Mouse (Mus musculus): ENCODE results near the gene Ndufaf8. TPM values are rescaled to one million over a fixed set of nuclear protein-coding genes. Genes with fewer than 3 reads are reported as not detected.

The Ndufaf8 gene
- total RNA-seq (2021), result 10 to 100 TPM; 41.5 to 43.4 TPM
- long read RNA-seq, experiment 1, transcript Ndufaf8-203 (2 exons, 401 nt), result minor isoform, 5 of 17 reads
- long read RNA-seq, experiment 1, transcript Ndufaf8-201 (3 exons, 781 nt), result major isoform, 10 of 17 reads
- long read RNA-seq, experiment 1, partial matches to known transcripts, result 0 of 17 reads
- long read RNA-seq, experiment 1, other reads (novel, unspliced or antisense), result 2 of 17 reads
- long read RNA-seq, experiment 2, transcript Ndufaf8-203 (2 exons, 401 nt), result minor isoform, 5 of 37 reads
- long read RNA-seq, experiment 2, transcript Ndufaf8-201 (3 exons, 781 nt), result major isoform, 29 of 37 reads
- long read RNA-seq, experiment 2, partial matches to known transcripts, result 0 of 37 reads
- long read RNA-seq, experiment 2, other reads (novel, unspliced or antisense), result 3 of 37 reads

GRCm38 (mm10) chr11:120098588-120099511 lies at the start of gene Ndufaf8, which contains the start of gene Tepsin:
Gene Ndufaf8 (plus strand): TSS chr11:120098928.
Gene Tepsin (minus strand): TSS chr11:120098731.
- DNase-seq (ENCODE audit: low spot score in 2 of 2), result peak; percentile 97 to 99

DNA sequence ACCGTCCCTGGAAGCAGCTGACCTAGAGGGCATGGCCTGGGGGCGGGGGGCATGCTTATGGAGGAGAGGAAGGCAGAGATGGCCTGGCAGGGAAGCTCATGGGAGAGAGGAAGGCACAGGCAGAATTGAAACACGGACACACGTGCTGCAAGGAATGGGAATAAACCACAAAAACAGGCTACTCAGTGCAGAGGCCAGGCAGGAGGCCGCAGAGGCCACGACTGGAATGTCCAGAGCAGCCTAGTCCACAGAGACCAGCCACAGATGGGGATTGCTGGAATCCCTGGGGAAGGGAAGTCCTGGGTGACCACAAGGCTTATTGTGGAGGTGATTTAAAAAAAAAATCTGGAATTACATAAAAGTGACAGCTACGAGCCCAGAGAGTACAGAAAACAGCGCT lies 49.7 kb upstream of the Ndufaf8 start:
- DNase-seq (ENCODE audit: low spot score in 2 of 2), result no peak

DNA sequence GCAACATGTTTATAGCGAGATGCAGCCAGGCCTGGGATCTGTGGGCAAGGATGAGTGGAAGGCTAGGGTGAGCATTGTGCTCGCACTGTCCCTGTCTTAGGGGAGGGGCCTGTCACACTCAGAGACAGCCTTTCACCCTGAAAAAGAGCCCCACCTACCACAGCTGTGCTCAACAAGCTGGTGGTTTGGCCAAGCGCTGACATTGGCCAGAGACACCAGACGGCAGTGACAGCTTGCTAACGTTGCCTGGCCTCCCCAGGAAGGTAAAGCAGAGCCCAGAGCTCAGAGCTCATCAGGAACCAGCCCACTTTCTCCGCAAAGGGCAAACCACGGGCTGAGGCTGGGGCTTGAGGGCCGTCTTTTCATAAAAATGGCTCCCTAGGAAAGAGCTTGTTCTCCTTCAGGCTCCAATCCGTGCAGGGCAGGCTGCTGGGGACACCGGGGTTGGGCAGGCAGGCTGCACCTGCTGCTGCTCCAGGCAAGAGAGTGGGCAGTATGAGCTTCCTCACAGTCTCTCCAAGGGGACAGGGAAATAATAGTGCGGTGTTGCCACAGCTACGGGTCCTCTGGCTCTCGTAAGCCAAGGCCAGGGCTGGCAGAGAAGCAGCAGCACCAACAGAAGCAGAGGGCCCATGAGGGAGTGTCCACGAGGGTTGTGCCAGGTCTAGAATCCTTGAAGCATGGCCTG lies 47.5 kb upstream of the Ndufaf8 start:
- DNase-seq (ENCODE audit: low spot score in 2 of 2), result no peak

DNA sequence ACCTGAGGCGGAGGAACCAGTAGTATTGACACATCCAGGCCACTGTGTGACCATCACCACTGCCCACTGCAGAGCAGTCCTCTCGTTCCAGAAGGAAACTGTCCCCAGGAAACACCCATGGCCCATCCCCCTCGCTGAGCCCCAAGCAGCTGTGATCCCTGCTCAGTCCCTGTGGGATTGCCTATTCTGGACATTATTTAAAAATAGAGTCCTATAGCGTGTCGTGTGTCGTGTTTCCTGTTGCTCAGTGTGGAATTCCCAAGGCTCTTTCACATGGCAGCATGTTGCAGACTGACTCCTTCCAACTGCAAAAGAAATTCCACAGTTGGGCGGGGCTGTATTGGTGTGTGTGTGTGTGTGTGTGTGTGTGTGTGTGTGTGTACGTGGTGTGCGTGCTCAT lies 46.5 kb upstream of the Ndufaf8 start:
- DNase-seq (ENCODE audit: low spot score in 2 of 2), result no peak

DNA sequence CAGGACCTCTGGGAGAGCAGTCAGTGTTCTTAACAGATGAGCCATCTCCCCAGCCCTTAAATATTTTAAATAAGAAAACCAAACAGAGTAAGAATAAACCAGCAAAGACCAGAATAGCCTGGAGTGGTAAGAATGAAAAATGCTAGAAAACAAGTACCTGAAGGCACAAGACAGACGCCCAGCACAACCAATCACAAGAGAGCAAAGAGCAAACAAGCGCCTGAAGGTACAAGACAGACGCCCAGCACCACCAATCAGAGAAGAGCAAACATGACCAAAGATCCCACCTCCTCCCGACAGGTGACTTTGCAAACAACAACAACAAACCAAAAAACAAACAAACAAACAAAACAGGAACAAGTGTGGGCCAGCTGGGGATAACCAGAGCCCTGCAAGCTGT lies 44.9 kb upstream of the Ndufaf8 start:
- DNase-seq (ENCODE audit: low spot score in 2 of 2), result no peak

GRCm38 (mm10) chr11:120055953-120056732 lies 42.6 kb upstream of the Ndufaf8 start:
- no peak for DNase-seq (ENCODE audit: low spot score in 2 of 2)

DNA sequence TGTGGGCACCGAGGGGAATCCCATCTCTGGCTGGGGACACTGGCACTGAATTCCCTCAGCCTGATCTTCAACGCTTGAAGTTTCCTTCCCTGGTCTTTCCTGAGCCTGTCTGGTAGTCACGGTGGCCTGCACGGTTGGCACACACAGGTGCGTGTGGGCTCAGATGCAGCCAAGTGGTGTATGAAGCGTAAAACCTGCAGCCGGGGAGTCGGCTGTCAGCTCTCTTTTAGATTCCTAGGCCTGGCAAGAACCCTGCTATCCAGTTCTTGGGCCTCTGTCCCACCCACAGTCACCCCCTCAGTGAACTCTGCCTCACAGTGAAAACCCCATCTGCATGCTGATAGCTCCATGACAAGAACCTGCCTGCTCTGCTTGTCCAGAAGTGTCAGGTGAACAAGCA lies 38.1 kb upstream of the Ndufaf8 start:
- DNase-seq (ENCODE audit: low spot score in 2 of 2), result no peak

- DNase-seq (ENCODE audit: low spot score in 2 of 2), result no peak
Observed at GRCm38 (mm10) chr11:120063326-120063725, 35.4 kb upstream of the Ndufaf8 start.

- DNase-seq (ENCODE audit: low spot score in 2 of 2), result no peak
Observed at GRCm38 (mm10) chr11:120064006-120064667, 34.6 kb upstream of the Ndufaf8 start.

DNA sequence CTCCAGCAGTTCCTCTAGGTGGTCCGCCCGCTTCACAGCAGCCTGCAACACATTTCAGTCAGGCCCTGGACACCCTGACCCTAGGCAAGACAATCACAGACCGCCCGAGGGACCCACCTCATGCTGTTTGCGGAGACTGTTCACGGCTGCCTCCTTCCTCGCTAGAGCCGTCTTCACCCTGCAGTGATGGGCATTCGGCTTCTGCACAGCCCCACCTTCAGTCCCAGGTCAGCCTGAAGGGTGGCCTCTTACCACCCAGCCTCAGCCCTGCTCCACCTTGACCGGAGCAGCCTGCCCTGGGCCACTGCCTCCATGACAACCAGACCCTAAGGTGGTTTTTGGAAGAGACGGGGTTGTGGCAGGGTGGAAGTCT lies 34.1 kb upstream of the Ndufaf8 start:
- DNase-seq (ENCODE audit: low spot score in 2 of 2), result no peak

- DNase-seq (ENCODE audit: low spot score in 2 of 2), result peak in 1 of 2 experiments; percentile 54
Observed at GRCm38 (mm10) chr11:120065291-120065690, 33.4 kb upstream of the Ndufaf8 start.

DNA sequence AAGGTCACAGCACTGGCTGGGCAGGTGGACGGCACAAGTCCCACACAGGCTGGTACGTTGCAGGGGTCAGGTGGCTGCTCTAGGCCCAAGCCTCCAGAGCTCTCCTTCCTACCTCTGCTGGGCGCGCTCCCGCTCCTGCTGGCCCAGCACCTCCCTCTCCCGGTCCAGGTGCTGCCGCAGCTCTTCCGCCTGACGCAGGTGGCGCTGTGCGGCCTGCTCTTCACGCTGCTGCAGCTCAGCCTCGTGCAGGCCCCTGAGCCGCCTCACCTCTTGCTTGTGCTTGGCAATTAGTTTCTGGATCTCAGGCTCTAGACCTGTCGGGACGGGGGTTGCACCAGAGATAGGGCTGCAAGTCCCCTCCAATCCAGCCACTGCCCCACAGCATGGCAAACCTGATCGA lies 30.9 kb upstream of the Ndufaf8 start:
- DNase-seq (ENCODE audit: low spot score in 2 of 2), result no peak

DNA sequence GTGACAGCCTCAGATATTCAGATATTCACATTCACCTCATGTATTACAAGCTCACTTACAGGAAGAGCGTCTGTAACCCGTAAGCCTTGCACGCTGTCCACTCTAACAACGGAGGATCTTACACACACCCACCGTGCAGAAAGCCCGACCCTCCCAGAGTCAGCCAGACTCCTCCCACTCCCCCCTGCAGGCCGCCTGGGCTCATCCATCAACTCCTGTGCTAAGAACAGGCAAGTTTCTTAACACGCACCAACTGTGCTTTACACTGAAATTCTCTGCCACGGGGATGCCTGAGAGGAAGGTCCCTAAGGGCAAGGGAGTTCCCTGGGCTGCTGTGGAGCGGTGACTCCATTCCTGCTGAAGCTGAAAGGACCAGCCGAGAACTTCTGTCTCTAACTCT lies 29.5 kb upstream of the Ndufaf8 start:
- no peak for DNase-seq (ENCODE audit: low spot score in 2 of 2)

GRCm38 (mm10) chr11:120070286-120070930 lies 28.3 kb upstream of the Ndufaf8 start:
- DNase-seq (ENCODE audit: low spot score in 2 of 2), result no peak

- DNase-seq (ENCODE audit: low spot score in 2 of 2), result no peak
Observed at GRCm38 (mm10) chr11:120071065-120071464, 27.7 kb upstream of the Ndufaf8 start.

DNA sequence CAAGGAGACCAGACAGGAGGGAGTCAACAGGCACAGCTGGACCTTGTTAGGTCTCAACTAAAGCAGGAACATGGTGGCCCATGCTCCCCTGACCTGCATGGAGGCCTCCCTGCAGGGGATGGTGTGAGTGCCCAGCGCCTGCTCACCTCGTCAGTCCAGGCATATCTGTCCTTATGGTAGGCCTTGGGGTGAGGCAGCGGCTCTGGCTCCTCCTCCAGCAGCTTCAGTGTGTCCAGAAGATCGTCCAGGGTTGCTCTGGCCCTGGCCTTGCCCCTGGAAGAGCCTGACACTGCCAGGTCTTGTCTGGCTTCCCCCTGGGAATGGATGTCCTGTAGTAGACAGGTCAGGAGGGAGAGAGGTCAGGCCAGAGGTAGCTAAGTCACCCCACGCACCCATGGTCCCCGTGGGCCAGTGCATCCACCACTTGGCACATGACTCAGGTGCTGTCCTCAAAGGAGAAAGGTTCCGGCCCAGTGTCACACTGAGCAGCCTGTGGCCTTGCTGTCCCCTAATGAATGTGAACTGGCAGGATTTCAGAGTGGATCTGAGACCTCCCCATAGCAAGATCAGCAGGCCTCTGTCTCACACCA lies 26.9 kb upstream of the Ndufaf8 start:
- DNase-seq (ENCODE audit: low spot score in 2 of 2), result no peak

GRCm38 (mm10) chr11:120072986-120073647 lies 25.6 kb upstream of the Ndufaf8 start:
- no peak for DNase-seq (ENCODE audit: low spot score in 2 of 2)

DNA sequence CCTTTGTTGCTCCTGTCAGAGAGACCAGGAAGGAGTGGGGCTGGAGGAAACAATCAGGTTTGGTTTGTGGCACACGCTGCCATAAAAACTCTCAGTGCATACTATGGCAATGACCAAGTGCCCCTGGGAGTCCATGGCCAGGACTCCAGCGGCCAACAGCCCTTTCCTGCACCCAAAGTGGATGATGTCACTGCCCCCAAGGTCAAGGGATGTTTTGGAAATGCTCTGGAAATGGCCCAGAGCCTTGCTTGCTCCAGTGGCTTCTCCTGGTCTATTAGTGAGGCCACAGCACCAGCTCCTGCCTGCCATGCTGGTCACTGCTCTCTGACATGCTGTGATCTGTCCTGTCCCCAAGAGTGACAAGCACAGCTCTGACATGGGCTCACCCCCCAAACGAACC lies 22.5 kb upstream of the Ndufaf8 start:
- DNase-seq (ENCODE audit: low spot score in 2 of 2), result no peak

DNA sequence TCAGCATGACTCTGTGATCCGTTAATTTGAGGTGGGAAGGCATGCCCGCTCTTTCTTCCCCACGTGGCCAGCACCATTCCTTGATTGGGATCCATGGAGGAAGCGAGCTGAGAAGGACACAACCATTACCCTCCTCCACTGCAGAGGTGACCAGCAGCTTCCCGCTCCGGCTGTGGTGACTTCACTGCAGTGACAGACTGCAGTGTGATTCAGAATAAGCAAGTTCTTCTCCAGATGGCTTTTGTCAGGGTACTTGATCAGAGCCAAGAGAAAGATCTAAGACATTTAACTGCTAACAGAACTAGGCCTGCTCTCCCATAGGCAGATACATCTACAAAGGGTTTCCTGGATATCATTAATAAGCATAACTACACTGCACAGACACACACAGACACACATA lies 18.4 kb upstream of the Ndufaf8 start:
- DNase-seq (ENCODE audit: low spot score in 2 of 2), result no peak
